Mouse (Mus musculus): ENCODE measurements around the gene Slc23a2. TPM values are rescaled to one million over a fixed set of nuclear protein-coding genes. Genes with fewer than 3 reads are reported as not detected.

Slc23a2 gene
- polyA plus RNA-seq, 1 experiment from 2014 or later = 15.2 TPM

DNA sequence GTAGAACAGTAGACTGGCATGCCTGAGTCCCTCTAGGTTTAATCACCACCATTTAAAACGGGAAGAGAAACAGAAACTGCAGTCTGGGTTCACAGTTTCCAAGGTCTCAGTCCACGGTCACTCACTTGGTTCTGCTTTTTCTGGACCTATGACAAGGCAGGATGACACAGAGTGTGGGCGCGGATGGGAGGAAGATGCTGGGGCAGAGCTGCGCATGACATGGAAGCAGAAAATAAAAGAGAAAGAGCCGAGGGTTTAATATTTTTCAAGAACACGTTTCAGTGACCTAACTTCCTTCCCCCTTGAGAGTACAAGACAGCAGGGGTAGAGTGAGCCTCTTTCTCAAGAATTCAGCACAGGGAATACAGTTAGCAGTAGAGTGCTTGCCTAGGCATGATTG is 24.2 kb upstream of the Slc23a2 start:
- Histone ChIP-seq H3K27ac (ENCODE audit: low read length) (no peak overlapping the region), H3K4me3 (ENCODE audit: low read length) (no peak overlapping the region), H3K4me1 (ENCODE audit: insufficient read depth, low read length) (no peaks in the 10 kb centered on the region), H3K9ac (replicated peaks; ENCODE audit: low read length) (no peak overlapping the region), H3K36me3 (ENCODE audit: insufficient read depth, low read length) (no peaks in the 10 kb centered on the region), H3K27me3 (ENCODE audit: insufficient read depth, low read length) (no peaks in the 10 kb centered on the region), H3K4me2 (replicated peaks; ENCODE audit: low read depth, low read length) (no peak overlapping the region), H3K9me3 (ENCODE audit: low read length) (no peaks in the 10 kb centered on the region)
- 79% methylated on average over 7 of the region's 7 CpGs for WGBS
- no peak for ATAC-seq (ENCODE audit: low FRiP score, low TSS enrichment)

DNA sequence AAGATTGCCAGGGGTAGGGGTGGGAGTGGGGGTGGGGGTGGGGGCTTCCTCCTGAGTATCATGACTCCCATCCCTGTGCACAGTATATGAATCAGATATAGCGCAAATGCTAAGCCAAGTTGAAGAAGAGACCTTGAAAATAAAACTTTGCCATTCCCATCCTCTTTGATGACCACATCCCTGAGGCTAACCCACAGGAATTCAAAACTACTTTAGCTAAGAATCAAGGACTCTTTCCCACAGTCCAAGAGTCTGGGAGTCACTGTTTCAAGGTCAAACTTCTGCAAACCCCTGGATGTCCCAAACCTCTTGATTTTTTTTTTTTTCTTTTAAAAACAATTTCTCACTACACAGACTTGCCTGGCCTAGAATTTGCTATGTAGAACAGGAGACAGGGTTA is 18.7 kb upstream of the Slc23a2 start:
- 95% methylated on average over 1 of the region's 1 CpGs for WGBS
- Histone ChIP-seq H3K27ac (ENCODE audit: low read length) (no peak overlapping the region), H3K4me1 (ENCODE audit: insufficient read depth, low read length) (no peaks in the 10 kb centered on the region), H3K27me3 (ENCODE audit: insufficient read depth, low read length) (no peaks in the 10 kb centered on the region), H3K4me3 (ENCODE audit: low read length) (no peak overlapping the region), H3K4me2 (replicated peaks; ENCODE audit: low read depth, low read length) (no peak overlapping the region), H3K9me3 (ENCODE audit: low read length) (no peaks in the 10 kb centered on the region), H3K9ac (replicated peaks; ENCODE audit: low read length) (no peak overlapping the region), H3K36me3 (ENCODE audit: insufficient read depth, low read length) (no peaks in the 10 kb centered on the region)
- no peak for ATAC-seq (ENCODE audit: low FRiP score, low TSS enrichment)

DNA sequence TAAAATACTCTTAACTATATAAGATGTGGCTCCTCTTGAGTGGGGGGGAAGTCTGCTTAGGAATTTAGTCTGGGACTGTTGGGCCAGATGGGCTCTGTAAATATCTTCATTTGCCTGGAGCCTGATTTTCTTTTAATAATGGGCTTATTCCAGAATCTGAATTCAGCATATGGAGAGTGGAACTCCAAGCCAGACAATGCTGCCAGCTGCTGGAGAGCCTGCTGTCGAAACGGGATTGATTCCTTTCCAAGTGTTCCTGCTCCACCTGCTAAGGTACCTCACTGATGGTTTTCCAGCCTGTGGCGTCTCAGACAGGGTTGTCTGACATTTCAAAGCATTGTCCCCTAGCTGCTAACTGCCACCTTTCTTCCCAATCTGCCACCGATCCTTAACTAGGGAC is 12.6 kb upstream of the Slc23a2 start:
- Histone ChIP-seq H3K36me3 (ENCODE audit: insufficient read depth, low read length) (no peaks in the 10 kb centered on the region), H3K4me2 (replicated peaks; ENCODE audit: low read depth, low read length) (no peak overlapping the region), H3K9me3 (ENCODE audit: low read length) (no peaks in the 10 kb centered on the region), H3K4me3 (ENCODE audit: low read length) (no peak overlapping the region), H3K27me3 (ENCODE audit: insufficient read depth, low read length) (no peaks in the 10 kb centered on the region), H3K9ac (replicated peaks; ENCODE audit: low read length) (no peak overlapping the region), H3K4me1 (ENCODE audit: insufficient read depth, low read length) (no peaks in the 10 kb centered on the region), H3K27ac (ENCODE audit: low read length) (no peak overlapping the region)
- no peak for ATAC-seq (ENCODE audit: low FRiP score, low TSS enrichment)
- 68% methylated on average over 4 of the region's 4 CpGs for WGBS

DNA sequence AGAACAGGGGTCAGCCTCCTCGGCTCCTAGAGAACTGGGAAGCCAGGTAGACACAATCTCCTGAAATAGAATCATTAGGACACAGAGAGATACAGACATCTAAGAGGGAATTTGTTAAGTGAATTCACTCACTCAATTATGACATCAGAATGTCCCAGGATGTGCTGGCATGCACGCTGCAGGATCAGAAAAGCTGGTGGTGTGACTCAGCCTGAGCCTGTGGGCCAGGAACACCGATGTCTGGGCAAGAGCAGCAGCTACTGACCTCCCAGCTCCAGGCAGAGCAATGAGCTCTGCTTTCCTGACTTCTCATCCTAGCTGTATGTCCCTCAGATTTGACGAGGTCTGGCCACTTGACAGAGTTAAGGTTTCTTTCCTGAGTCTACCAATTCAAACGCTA is 7.8 kb upstream of the Slc23a2 start:
- Histone ChIP-seq H3K9me3 (ENCODE audit: low read length) (no peaks in the 10 kb centered on the region), H3K4me3 (ENCODE audit: low read length) (no peak overlapping the region), H3K4me2 (replicated peaks; ENCODE audit: low read depth, low read length) (no peak overlapping the region), H3K36me3 (ENCODE audit: insufficient read depth, low read length) (no peaks in the 10 kb centered on the region), H3K27ac (ENCODE audit: low read length) (no peak overlapping the region), H3K9ac (replicated peaks; ENCODE audit: low read length) (no peak overlapping the region), H3K4me1 (ENCODE audit: insufficient read depth, low read length) (no peaks in the 10 kb centered on the region), H3K27me3 (ENCODE audit: insufficient read depth, low read length) (no peaks in the 10 kb centered on the region)
- 54% methylated on average over 5 of the region's 5 CpGs for WGBS
- no peak for ATAC-seq (ENCODE audit: low FRiP score, low TSS enrichment)

DNA sequence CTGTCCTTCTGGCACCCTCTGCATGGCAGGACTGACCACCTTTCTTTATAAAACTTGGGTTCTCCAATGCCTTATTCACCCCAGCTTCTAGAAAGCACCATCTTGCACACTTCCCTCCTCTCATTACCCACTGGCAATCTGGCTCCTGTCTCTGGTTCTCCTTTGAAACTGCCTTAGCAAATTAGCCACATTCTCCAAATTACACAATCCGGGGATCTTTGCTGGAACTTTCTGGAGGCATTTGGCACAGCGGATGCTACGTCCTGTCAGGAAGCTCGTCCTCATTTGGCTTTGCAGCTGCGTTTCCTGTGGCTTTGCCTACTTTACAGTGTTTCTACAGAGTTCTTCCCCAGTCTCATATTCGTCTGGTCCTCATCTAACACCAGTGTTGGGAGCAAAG is 6.7 kb upstream of the Slc23a2 start:
- Histone ChIP-seq H3K27ac (ENCODE audit: low read length) (no peak overlapping the region), H3K9ac (replicated peaks; ENCODE audit: low read length) (no peak overlapping the region), H3K4me1 (ENCODE audit: insufficient read depth, low read length) (no peaks in the 10 kb centered on the region), H3K4me3 (ENCODE audit: low read length) (no peak overlapping the region), H3K4me2 (replicated peaks; ENCODE audit: low read depth, low read length) (no peak overlapping the region), H3K36me3 (ENCODE audit: insufficient read depth, low read length) (no peaks in the 10 kb centered on the region), H3K9me3 (ENCODE audit: low read length) (no peaks in the 10 kb centered on the region), H3K27me3 (ENCODE audit: insufficient read depth, low read length) (no peaks in the 10 kb centered on the region)
- ATAC-seq (ENCODE audit: low FRiP score, low TSS enrichment) = no peak
- WGBS = 77% methylated on average over 6 of the region's 6 CpGs

DNA sequence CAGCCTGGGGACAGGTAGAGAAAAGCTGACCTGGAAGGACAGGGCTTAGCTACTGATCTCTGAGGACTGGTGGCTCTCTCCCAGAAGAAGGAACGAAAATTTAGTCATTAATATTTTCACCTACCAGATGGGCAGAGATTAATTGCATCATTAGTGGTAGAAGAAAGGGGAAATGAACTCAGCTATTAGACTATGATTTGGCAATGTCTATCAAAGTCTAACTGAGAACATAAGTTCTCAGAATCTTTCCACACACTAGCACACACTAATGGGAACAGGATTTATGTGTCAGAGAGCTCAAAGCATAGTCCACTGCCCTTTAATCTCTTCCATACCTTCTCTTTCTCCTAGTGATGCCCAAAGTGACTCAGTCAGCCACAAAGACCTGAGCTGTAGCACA is 6.0 kb upstream of the Slc23a2 start:
- Histone ChIP-seq H3K9ac (replicated peaks; ENCODE audit: low read length) (no peak overlapping the region), H3K27ac (ENCODE audit: low read length) (no peak overlapping the region), H3K27me3 (ENCODE audit: insufficient read depth, low read length) (no peaks in the 10 kb centered on the region), H3K36me3 (ENCODE audit: insufficient read depth, low read length) (no peaks in the 10 kb centered on the region), H3K4me1 (ENCODE audit: insufficient read depth, low read length) (peaks cover 1% of the 10 kb centered on the region; the same call in 1 of the 2 replicates), H3K4me2 (replicated peaks; ENCODE audit: low read depth, low read length) (no peak overlapping the region), H3K4me3 (ENCODE audit: low read length) (no peak overlapping the region), H3K9me3 (ENCODE audit: low read length) (no peaks in the 10 kb centered on the region)
- no peak for ATAC-seq (ENCODE audit: low FRiP score, low TSS enrichment)
- 50% methylated on average over 1 of the region's 1 CpGs for WGBS

DNA sequence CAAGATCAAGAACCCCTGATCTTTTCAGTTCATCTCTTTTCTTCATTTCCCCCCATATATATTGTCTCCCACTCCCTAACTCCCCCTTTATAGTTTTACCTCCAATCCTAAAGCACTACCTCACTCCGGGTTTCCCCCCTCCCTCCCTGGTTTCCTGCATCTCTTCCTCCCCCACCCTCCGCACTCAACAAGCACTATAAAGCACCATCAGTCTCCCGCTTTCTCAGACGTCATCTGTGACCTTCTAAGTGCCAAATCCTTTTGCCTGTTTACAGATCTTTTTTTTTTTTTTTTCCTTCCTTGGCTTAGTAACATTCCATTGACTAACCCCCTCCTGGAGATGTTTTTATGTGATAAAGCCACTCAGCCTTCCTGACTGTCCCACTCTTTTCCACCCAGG is 1.6 kb upstream of the Slc23a2 start:
- no peak for ATAC-seq (ENCODE audit: low FRiP score, low TSS enrichment)
- Histone ChIP-seq H3K4me1 (ENCODE audit: insufficient read depth, low read length) (peaks cover 20% of the 10 kb centered on the region), H3K36me3 (ENCODE audit: insufficient read depth, low read length) (no peaks in the 10 kb centered on the region), H3K9ac (replicated peaks; ENCODE audit: low read length) (no peak overlapping the region), H3K27ac (ENCODE audit: low read length) (no peak overlapping the region), H3K9me3 (ENCODE audit: low read length) (no peaks in the 10 kb centered on the region), H3K4me3 (ENCODE audit: low read length) (no peak overlapping the region), H3K4me2 (replicated peaks; ENCODE audit: low read depth, low read length) (no peak overlapping the region), H3K27me3 (ENCODE audit: insufficient read depth, low read length) (no peaks in the 10 kb centered on the region)
- 21% methylated on average over 4 of the region's 4 CpGs for WGBS

DNA sequence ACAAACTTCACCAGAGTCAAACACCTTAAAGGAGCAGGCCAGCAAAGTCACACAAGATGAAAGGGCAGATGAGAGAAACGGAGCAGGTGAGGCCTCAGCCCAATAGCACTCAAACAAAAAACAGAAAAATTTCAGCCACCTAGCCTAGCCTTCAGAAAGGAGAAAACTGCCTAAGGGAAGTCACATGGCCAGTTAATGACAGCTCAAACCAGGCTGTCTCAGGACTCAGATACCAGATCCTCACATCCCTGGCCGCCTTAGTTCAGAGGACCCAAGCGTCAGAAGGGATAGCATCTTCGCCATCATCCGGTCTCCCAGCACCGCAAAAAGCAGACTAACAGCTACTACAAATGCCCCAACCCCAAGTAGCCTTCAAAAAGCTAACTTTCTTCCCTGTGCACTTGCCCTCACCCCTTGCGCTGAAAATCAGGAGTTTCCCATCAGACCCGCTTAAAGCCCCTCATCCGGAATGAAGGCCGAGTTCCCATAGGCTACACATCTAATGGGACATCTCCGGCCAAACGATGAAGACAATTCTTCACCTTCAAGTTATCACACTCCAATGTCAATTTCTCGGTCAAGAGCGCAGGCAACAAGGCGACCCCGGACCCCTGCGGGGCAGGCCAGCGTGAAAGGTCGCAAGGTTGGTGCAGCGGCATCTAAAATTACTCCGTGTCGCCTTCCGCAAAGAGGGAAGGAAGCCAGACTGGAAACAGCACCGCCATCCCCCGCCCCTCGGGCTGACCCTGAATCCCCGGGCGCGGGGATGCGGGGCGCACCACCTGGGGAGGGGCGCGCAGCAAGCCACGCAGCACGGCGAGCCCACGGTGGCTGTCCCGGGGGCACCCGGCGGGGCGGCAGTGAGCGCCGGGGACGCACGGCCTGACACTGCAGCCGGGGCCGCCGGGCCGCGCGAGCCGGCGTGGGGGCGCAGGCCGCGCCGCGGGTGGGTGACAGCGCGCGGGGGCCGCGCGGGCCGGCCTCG is 673 bp downstream of the Slc23a2 start:
- WGBS = 1% methylated on average over 63 of the region's 66 CpGs
- Histone ChIP-seq H3K9me3 (ENCODE audit: low read length) (no peaks in the 10 kb centered on the region), H3K9ac (replicated peaks; ENCODE audit: low read length) (peak overlapping the region; percentile 90), H3K27me3 (ENCODE audit: insufficient read depth, low read length) (no peaks in the 10 kb centered on the region), H3K4me2 (replicated peaks; ENCODE audit: low read depth, low read length) (peak overlapping the region; percentile 98), H3K27ac (ENCODE audit: low read length) (no peak overlapping the region; the same call in 1 of the 2 replicates), H3K4me3 (ENCODE audit: low read length) (peak overlapping the region; percentile 91), H3K36me3 (ENCODE audit: insufficient read depth, low read length) (no peaks in the 10 kb centered on the region), H3K4me1 (ENCODE audit: insufficient read depth, low read length) (peaks cover 20% of the 10 kb centered on the region)
- ATAC-seq (ENCODE audit: low FRiP score, low TSS enrichment) = peak; percentile 43; the same call in 1 of the 2 replicates

DNA sequence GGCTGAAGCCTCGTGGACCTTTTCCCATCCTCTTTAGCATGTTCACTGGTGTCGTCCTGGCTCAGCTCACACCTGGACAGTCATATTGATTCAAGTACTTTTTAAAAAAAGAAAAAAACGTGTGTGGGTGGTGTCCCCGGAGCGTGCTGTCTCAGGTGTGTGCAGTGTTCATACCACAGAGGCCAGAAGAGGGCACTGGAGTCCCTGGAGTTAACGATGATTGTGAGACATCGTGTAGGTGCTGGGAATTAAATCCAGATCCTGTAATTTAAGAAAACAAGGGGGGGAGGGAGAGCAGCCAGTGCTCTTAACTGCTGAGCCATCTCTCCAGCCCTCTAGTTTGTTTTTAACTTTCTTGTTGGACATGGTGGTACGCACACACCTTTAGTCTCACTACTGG is 2.3 kb downstream of the Slc23a2 start:
- no peak overlapping the region for H3K27ac ChIP-seq (ENCODE audit: low read length)
- no peak for ATAC-seq (ENCODE audit: low FRiP score, low TSS enrichment)
- H3K27me3 ChIP-seq (ENCODE audit: insufficient read depth, low read length) = no peaks in the 10 kb centered on the region
- H3K36me3 ChIP-seq (ENCODE audit: insufficient read depth, low read length) = no peaks in the 10 kb centered on the region
- no peak overlapping the region for H3K4me2 ChIP-seq (replicated peaks; ENCODE audit: low read depth, low read length)
- WGBS = 88% methylated on average over 8 of the region's 8 CpGs
- peaks cover 20% of the 10 kb centered on the region for H3K4me1 ChIP-seq (ENCODE audit: insufficient read depth, low read length)
- no peaks in the 10 kb centered on the region for H3K9me3 ChIP-seq (ENCODE audit: low read length)
- no peak overlapping the region for H3K4me3 ChIP-seq (ENCODE audit: low read length)
- no peak overlapping the region for H3K9ac ChIP-seq (replicated peaks; ENCODE audit: low read length)

DNA sequence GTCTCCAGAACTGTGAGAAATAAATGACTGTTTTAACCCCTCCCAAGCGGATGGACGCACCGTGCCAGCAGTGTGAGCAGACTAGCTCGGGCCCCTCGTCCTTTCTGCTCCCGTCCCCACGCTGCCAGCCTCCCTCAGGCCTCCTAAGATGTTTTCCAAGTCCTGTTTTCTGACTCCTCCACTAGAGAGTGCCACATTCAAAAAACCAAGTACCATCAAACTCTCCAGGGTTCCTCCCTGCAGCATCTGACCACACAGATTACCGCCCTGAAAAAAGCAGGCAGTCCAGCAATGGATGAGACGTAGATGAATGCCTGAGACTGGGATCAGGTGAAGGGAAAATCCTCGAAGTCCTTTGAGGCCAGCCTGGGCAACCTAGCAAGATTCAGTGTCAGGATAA is 4.4 kb downstream of the Slc23a2 start:
- 79% methylated on average over 10 of the region's 10 CpGs for WGBS
- no peak for ATAC-seq (ENCODE audit: low FRiP score, low TSS enrichment)
- no peaks in the 10 kb centered on the region for H3K36me3 ChIP-seq (ENCODE audit: insufficient read depth, low read length)

More for the DNA sequence above, 4.4 kb downstream of the Slc23a2 start:
- Histone ChIP-seq H3K4me1 (ENCODE audit: insufficient read depth, low read length) (peaks cover 15% of the 10 kb centered on the region), H3K4me3 (ENCODE audit: low read length) (no peak overlapping the region), H3K4me2 (replicated peaks; ENCODE audit: low read depth, low read length) (no peak overlapping the region), H3K9ac (replicated peaks; ENCODE audit: low read length) (no peak overlapping the region), H3K9me3 (ENCODE audit: low read length) (no peaks in the 10 kb centered on the region), H3K27ac (ENCODE audit: low read length) (no peak overlapping the region), H3K27me3 (ENCODE audit: insufficient read depth, low read length) (no peaks in the 10 kb centered on the region)

All from kidney, embryonic 16.5 days (tissue).